Mouse (Mus musculus): Measurements from ENCODE around the gene Reg3g.

GRCm38 (mm10) chr6:78447202-78447601 lies 21.5 kb downstream of the Reg3g start:
- TF ChIP-seq POU5F1 (IDR thresholded peaks at IDR 0.05; ENCODE audit: borderline replicate concordance, low read length) (no peak), CTCF (conservative IDR thresholded peaks at IDR 0.05; ENCODE audit: low read length) (no peak), NANOG (IDR thresholded peaks at IDR 0.05; ENCODE audit: borderline replicate concordance, low read length) (no peak)
